Mouse (Mus musculus) embryonic facial prominence, embryonic 10.5 days (tissue): Measurements from ENCODE around the gene Vsig10. TPM values are rescaled to one million over a fixed set of nuclear protein-coding genes. Genes with fewer than 3 reads are reported as not detected.
"Not testable (repeated sequence)": the region's sequence is repeated elsewhere in the genome, so short reads cannot be mapped to it uniquely, and the experiment has no call there.

Source experiments
- DNase-seq: peaks from one replicate; pipeline ENCODE4 v3.0.0-alpha.2; 2017; ENCODE audit warnings: low spot score
- H3K27ac ChIP-seq: fragments of 300-500 bp; sonication (generic); replicated peaks from 2 replicates; pipeline ENCODE4 v1.5.1; 2016; ENCODE audit warnings: mild to moderate bottlenecking
- H3K27me3 ChIP-seq: fragments of 300-500 bp; sonication (generic); replicated peaks from 2 replicates; pipeline ENCODE4 v1.6.1; 2016; ENCODE audit warnings: low read depth, mild to moderate bottlenecking; ENCODE audit not compliant: poor library complexity, severe bottlenecking
- H3K36me3 ChIP-seq: fragments of 300-500 bp; sonication (generic); replicated peaks from 2 replicates; pipeline ENCODE4 v1.6.1; 2016; ENCODE audit warnings: mild to moderate bottlenecking, moderate library complexity
- H3K4me1 ChIP-seq: fragments of 300-500 bp; sonication (generic); 2 replicates; pipeline ENCODE4 v1.6.1; 2016
- H3K4me3 ChIP-seq: fragments of 300-500 bp; sonication (generic); 2 replicates; pipeline ENCODE4 v1.5.1; 2016; ENCODE audit warnings: mild to moderate bottlenecking, moderate library complexity
- H3K9me3 ChIP-seq: fragments of 300-500 bp; sonication (generic); 2 replicates; pipeline ENCODE4 v1.6.1; 2016; ENCODE audit warnings: mild to moderate bottlenecking
- WGBS: fragments of 180-500 bp; shearing (Covaris S2); methylation state at CpG from one replicate; pipeline ENCODE4 v1.1.7; 2016; 5-methylcytosine and 5-hydroxymethylcytosine counted together
- polyA plus RNA-seq: library from polyadenylated mRNA; unstranded; fragments of >200 nt; fragmentation: Nextera tagmentation; extraction: Ambion mirVana; gene quantifications from 2 replicates; pipeline ENCODE4 v1.2.1, GENCODE M21; 2016

The Vsig10 gene
- polyA plus RNA-seq, 1 experiment from 2014 or later, result 4.0 TPM

DNA sequence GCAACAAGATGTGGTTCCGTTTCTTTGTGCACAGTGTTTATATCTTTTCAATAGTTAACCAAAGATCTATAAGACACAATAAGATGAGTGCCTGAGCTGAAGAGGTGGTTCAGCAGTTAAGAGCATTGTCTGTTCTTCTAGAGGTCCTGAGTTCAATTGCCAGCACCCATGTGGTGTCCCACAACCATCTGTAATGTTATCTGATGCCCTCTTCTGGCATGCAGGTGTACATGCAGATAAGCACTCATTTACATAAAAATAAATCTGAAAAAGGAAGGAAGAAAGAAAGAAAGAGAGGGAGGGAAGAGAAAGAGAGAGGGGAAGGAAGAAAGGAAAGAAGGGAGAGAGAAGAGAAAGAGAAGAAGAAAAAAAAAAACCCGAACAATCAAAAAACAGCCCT lies 12.1 kb upstream of the Vsig10 start:
- H3K9me3 ChIP-seq, result peaks cover 4% of the 10 kb centered on the region; the same call in 1 of the 2 replicates
- H3K27ac ChIP-seq, result no peak overlapping the region
- H3K27me3 ChIP-seq, result no peaks in the 10 kb centered on the region
- no peak for DNase-seq
- WGBS, result 88% methylated on average over 2 of the region's 2 CpGs
- no peaks in the 10 kb centered on the region for H3K36me3 ChIP-seq
- no peak overlapping the region for H3K4me3 ChIP-seq
- H3K4me1 ChIP-seq, result no peaks in the 10 kb centered on the region

DNA sequence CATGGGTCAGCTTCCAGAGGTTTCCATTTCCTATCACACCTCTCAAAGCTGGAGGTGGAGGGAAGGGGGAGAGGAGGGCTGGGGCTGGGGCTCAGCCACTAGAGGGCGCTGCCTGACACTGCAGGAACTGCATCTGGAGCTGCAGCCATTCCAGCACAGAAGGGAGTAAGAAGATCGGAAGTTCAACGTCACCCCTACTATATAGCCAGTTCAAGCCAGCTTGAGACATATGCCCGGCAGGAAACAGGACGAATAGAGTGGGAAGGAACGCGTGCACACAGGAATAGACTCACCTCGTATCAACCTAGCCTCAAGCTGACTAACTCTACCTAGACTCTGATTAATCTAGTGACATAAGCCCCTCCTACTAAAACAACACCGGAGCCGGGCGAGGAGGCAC lies 11.2 kb upstream of the Vsig10 start:
- Histone ChIP-seq H3K36me3 (no peaks in the 10 kb centered on the region), H3K27me3 (no peaks in the 10 kb centered on the region), H3K4me1 (no peaks in the 10 kb centered on the region), H3K27ac (no peak overlapping the region), H3K4me3 (no peak overlapping the region), H3K9me3 (peaks cover 4% of the 10 kb centered on the region; the same call in 1 of the 2 replicates)
- 45% methylated on average over 11 of the region's 11 CpGs for WGBS
- peak; percentile 75 for DNase-seq

DNA sequence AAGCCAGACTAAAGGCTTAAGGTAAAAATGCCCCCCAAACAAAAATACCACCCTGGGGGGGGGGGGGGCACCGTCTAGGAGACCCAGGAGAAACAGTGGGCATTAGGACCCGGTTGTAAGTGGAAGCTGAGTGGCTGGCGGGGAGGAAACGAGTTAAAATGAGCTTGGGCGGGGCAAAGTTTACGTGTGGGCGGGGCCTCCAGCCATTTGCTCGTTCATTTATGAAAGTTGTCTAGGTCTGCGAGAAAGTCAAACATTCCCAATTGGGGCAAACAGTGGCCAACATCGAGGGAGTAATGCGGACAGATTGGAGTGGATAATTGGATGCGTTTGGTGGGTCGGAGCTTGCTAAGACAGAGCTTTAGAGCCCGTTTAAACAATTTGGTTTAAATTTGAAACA lies 5.5 kb upstream of the Vsig10 start:
- peak; percentile 47 for DNase-seq
- Histone ChIP-seq H3K4me1 (peaks cover 18% of the 10 kb centered on the region), H3K9me3 (no peaks in the 10 kb centered on the region), H3K36me3 (no peaks in the 10 kb centered on the region), H3K27me3 (peaks cover 54% of the 10 kb centered on the region), H3K4me3 (peak overlapping the region; percentile 45), H3K27ac (no peak overlapping the region)
- 28% methylated on average over 14 of the region's 14 CpGs for WGBS

DNA sequence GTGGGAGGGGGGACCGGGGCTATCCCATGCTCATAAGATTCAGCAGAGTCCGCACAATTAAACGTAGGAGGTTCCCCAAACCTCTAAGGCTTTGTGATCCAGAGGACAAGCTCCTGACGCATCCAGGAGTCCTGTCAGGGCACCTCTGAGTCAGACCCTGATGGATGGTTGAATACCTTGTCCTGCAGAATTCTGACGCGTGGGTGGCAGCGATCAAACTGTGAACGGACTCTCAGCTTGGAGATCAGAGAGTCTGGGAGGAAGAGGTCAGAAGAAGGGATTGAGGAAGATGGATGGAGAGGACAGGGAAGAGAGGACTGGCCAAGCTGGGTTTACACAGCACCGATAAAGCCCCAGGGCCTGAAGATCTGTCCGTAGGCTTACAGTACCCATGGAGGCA lies 5.0 kb upstream of the Vsig10 start:
- H3K27me3 ChIP-seq, result peaks cover 58% of the 10 kb centered on the region
- 41% methylated on average over 10 of the region's 10 CpGs for WGBS
- H3K9me3 ChIP-seq, result no peaks in the 10 kb centered on the region
- no peak overlapping the region for H3K27ac ChIP-seq
- H3K4me3 ChIP-seq, result peak overlapping the region; percentile 45
- peaks cover 23% of the 10 kb centered on the region for H3K4me1 ChIP-seq
- DNase-seq, result no peak
- H3K36me3 ChIP-seq, result no peaks in the 10 kb centered on the region

DNA sequence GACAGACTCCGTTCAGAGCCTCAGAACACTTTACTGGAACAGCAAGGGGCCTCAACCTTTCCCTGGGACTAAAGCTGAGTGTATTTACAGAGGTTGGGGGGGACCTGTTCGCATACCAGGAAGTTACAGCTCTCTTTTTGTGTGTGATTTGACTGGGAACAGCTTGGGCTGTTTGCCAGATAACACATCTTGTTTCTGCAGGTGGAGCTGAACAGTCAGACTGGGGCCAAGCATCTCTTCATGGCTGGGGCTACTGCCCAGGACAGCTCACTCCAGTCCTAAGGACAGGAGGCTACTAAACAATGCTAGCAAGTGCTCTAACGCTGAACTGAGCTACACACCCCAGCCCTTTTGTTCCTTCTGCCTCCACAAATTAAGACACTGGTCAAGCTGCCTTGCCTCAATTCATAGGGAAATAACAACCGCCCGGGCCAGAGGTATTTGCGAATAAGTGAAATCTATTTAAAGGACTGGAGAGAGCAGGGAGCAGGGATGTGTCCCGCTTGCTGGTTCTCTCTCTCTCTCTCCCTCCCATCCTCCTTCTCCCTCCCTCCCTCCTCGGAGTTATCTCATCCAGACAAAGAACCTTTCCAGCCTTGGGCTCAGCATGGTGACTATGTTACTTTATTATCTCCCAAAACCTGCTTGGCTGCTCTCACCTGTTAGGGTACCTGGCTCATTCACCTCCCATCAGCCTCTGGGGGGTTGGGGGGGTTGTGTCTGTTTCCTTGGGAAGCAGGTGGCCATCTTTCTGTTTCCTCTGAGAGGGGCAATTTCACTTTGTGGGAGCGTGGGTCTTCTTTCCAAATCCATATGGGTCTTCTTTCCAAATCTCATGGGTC lies 4.1 kb upstream of the Vsig10 start:
- Histone ChIP-seq H3K27me3 (peaks cover 67% of the 10 kb centered on the region), H3K4me3 (no peak overlapping the region), H3K4me1 (peaks cover 32% of the 10 kb centered on the region), H3K36me3 (no peaks in the 10 kb centered on the region), H3K27ac (no peak overlapping the region; the same call in 1 of the 2 replicates), H3K9me3 (no peaks in the 10 kb centered on the region)
- DNase-seq, result no peak
- WGBS, result 20% methylated on average over 9 of the region's 9 CpGs

DNA sequence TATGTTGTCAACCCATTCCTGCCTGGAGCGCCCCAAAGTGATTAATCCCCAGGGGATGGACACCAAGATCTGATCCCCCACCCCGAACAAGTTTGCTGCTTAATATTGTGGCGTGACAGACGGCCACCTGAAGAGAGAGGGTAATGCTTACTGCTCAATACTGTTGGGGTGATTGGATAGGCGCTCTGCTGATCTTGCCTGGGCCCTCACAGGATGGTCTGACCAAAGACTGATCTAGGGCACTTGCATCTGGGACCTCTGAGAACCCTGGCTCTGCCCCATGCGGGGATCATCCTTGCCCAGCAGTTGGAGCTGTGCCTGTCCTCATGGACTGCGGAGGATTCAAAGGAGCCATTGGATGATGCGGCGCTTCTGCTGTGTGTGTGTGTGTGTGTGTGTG lies 4.9 kb downstream of the Vsig10 start:
- no peak for DNase-seq
- H3K36me3 ChIP-seq, result no peaks in the 10 kb centered on the region
- H3K4me1 ChIP-seq, result peaks cover 14% of the 10 kb centered on the region
- H3K27me3 ChIP-seq, result peaks cover 31% of the 10 kb centered on the region
- H3K27ac ChIP-seq, result no peak overlapping the region
- no peak overlapping the region for H3K4me3 ChIP-seq
- H3K9me3 ChIP-seq, result no peaks in the 10 kb centered on the region
- WGBS, result 80% methylated on average over 9 of the region's 9 CpGs

DNA sequence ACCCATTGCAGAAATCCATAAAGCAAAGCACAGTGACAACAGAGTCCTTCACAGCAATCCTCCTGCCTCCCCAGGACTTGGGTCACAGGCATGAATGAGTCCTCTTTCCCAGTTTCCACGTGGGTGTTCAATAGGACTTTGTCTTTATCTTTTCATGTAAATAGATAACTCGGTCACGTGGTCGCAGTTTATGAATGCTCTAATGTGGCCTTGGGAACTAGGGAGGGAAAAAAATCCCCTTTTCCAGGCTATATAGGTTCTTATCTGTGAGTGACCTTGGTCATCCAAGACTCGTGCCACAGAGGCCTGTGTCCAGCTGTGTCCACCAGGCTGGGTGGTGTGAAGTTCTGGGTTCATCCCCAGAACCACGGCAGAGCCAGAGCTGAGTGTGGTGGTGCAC lies 7.5 kb downstream of the Vsig10 start:
- peaks cover 7% of the 10 kb centered on the region for H3K27me3 ChIP-seq
- no peak for DNase-seq
- no peaks in the 10 kb centered on the region for H3K36me3 ChIP-seq
- H3K27ac ChIP-seq, result no peak overlapping the region
- H3K9me3 ChIP-seq, result no peaks in the 10 kb centered on the region
- WGBS, result 86% methylated on average over 6 of the region's 6 CpGs
- no peaks in the 10 kb centered on the region for H3K4me1 ChIP-seq
- H3K4me3 ChIP-seq, result no peak overlapping the region

DNA sequence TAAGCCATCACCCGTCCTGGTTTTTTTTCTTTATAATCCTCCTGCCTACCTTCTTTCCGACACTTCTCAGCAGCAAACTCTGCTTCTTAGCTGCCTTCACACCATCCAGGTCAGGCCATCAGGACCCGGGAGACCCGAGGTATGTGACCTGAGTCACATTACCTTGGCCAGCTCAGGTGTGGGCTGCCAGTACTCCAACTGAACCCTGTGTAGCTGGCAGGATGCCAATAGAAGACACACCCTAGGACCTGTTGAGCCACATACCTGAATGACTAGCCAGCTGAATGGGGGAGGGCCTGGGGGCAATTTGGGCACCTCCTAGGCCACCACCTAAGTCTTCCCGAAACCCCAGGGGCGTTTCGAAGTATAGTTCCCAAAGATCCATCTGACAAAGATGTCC lies 11.6 kb downstream of the Vsig10 start:
- no peak for DNase-seq
- H3K27ac ChIP-seq, result no peak overlapping the region
- WGBS, result 82% methylated on average over 7 of the region's 7 CpGs
- no peaks in the 10 kb centered on the region for H3K4me1 ChIP-seq
- peaks cover 6% of the 10 kb centered on the region; the same call in 1 of the 2 replicates for H3K36me3 ChIP-seq
- 0 out of 2 replicates have a peak, but pooled peaks cover 3% of the 10 kb centered on the region for H3K27me3 ChIP-seq
- H3K4me3 ChIP-seq, result no peak overlapping the region
- H3K9me3 ChIP-seq, result peaks cover 5% of the 10 kb centered on the region; the same call in 1 of the 2 replicates

DNA sequence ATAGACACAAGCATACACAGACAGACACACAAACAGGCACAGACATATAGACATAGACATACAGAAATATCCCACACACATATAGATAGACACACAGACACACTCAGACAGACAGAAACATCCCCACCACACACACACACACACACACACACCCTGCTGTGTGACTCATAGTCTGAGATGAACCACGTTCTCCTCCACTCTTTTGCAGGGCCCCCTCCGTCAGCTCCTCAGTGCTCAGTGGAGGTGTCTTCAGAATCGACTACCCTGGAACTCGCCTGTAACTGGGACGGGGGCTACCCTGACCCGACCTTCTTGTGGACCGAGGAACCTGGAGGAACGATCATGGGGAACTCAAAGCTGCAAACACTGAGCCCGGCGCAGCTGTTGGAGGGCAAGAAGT lies 19.1 kb downstream of the Vsig10 start:
- no peak for DNase-seq
- Histone ChIP-seq H3K36me3 (peaks cover 13% of the 10 kb centered on the region; the same call in 1 of the 2 replicates), H3K9me3 (peaks cover 8% of the 10 kb centered on the region; the same call in 1 of the 2 replicates), H3K27ac (no peak overlapping the region), H3K27me3 (no peaks in the 10 kb centered on the region), H3K4me1 (no peaks in the 10 kb centered on the region), H3K4me3 (no peak overlapping the region)
- 91% methylated on average over 10 of the region's 10 CpGs for WGBS

DNA sequence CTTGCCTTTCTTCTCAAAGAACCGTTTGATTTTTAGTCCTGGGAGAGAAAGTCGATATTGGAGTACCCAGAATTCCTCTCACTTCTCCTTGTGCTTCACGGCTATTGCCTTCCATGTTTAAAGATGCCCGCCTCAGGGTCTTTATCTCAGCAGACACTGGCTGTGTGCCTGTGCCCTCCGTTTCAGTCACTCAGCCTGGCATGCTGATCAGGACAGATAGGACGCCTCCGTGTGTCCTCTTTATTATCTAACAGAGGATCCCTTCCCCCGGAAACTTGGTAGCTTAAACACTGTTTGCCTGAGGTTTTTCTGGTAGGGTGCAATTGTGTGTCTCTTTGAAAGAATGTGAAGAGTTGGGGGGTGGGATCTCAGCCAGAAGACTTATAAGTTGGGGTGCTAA lies 19.6 kb downstream of the Vsig10 start:
- peaks cover 13% of the 10 kb centered on the region; the same call in 1 of the 2 replicates for H3K36me3 ChIP-seq
- no peak overlapping the region for H3K27ac ChIP-seq
- peaks cover 8% of the 10 kb centered on the region; the same call in 1 of the 2 replicates for H3K9me3 ChIP-seq
- WGBS, result 89% methylated on average over 8 of the region's 8 CpGs
- no peaks in the 10 kb centered on the region for H3K4me1 ChIP-seq
- DNase-seq, result no peak
- no peak overlapping the region for H3K4me3 ChIP-seq
- H3K27me3 ChIP-seq, result no peaks in the 10 kb centered on the region

DNA sequence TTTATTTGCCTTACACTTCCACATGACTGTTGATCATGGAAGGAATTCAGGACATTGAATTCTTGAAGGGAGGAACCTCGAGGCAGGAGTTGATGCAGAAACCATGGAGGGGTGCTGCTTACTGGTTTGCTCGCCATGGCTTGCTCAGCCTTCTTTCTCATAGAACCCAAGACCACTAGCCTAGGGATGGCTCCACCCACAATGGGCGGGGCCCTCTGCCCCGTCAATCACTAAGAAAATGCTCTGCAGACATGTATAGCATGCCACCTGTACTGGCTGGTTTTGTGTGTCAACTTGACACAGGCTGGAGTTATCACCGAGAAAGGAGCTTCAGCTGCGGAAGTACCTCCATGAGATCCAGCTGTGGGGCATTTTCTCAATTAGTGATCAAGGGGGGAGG lies 21.2 kb downstream of the Vsig10 start:
- Histone ChIP-seq H3K27me3 (no peaks in the 10 kb centered on the region), H3K36me3 (peaks cover 12% of the 10 kb centered on the region; the same call in 1 of the 2 replicates), H3K27ac (no peak overlapping the region), H3K4me1 (no peaks in the 10 kb centered on the region), H3K9me3 (peaks cover 3% of the 10 kb centered on the region; the same call in 1 of the 2 replicates), H3K4me3 (no peak overlapping the region)
- DNase-seq, result no peak
- 78% methylated on average over 6 of the region's 6 CpGs for WGBS

DNA sequence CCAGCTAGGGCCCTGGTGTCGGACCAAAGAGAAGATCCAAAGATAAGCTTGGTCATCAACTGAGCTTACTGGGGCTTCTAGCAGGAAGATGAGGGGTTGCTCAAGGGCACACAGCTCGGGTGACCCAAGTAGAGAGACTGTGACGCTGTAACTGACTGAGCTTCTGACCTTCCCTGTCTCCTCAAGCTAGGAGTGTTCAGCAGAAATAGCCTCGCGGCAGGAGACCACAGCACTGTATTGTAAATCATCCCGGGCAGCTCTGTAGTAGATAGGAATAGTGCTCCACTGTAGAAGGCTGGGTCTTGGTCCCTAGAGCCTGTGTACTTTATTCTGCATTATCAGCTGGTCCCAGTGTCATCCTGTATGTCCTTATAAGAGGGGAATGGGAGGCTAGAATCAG lies 23.0 kb downstream of the Vsig10 start:
- WGBS, result 83% methylated on average over 6 of the region's 6 CpGs
- no peak for DNase-seq
- Histone ChIP-seq H3K27me3 (no peaks in the 10 kb centered on the region), H3K9me3 (0 out of 2 replicates have a peak, but pooled peaks cover under 1% of the 10 kb centered on the region), H3K4me3 (no peak overlapping the region), H3K27ac (no peak overlapping the region), H3K36me3 (peaks cover 8% of the 10 kb centered on the region; the same call in 1 of the 2 replicates), H3K4me1 (peaks cover 7% of the 10 kb centered on the region)

DNA sequence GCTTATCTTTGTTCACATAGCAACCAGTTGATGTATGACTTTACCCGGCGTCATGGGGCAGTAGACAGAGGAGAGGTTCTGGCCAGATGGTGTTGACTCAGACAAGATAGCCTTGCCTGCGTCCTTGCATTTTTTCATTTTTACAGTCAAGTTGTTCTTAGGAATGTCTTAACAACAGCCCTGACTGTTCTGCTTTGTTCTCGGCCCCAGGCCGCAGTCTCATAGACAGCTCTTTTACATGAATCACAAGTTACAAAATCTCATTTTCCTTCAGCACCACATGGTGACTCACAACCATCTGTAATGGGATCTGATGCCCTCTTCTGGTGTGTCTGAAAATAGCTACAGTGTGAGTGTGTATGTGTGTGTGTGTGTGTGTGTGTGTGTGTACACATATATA lies 25.6 kb downstream of the Vsig10 start:
- not testable (repeated sequence) for H3K27me3 ChIP-seq, H3K4me3 ChIP-seq, DNase-seq, H3K27ac ChIP-seq, H3K4me1 ChIP-seq
- Histone ChIP-seq H3K36me3 (peaks cover 11% of the 10 kb centered on the region; the same call in 1 of the 2 replicates), H3K9me3 (peaks cover 11% of the 10 kb centered on the region; the same call in 1 of the 2 replicates)
- WGBS, result 91% methylated on average over 5 of the region's 5 CpGs
